Mouse (Mus musculus) forebrain, embryonic 12.5 days (tissue): ENCODE results near the gene Ndufs5. TPM values are rescaled to one million over a fixed set of nuclear protein-coding genes. Genes with fewer than 3 reads are reported as not detected.
A peak's percentile ranks its signal among the peaks of the same experiment; 100 is the strongest.

ENCODE experiments used
- ATAC-seq: fragments of 200-750 bp; cut with Nextera tagmentation; 2 replicates; pipeline ENCODE4 v1.8.0; 2017; ENCODE audit warnings: moderate TSS enrichment; ENCODE audit not compliant: low FRiP score
- H3K27ac ChIP-seq: fragments of 300-500 bp; sonication (generic); 2 replicates; pipeline ENCODE4 v1.5.1; 2016; ENCODE audit warnings: mild to moderate bottlenecking
- H3K27me3 ChIP-seq: fragments of 300-500 bp; sonication (generic); 2 replicates; pipeline ENCODE4 v1.6.1; 2016; ENCODE audit warnings: mild to moderate bottlenecking
- H3K36me3 ChIP-seq: fragments of 300-500 bp; sonication (generic); replicated peaks from 2 replicates; pipeline ENCODE4 v1.6.1; 2016; ENCODE audit warnings: mild to moderate bottlenecking
- H3K4me1 ChIP-seq: fragments of 300-500 bp; sonication (generic); 2 replicates; pipeline ENCODE4 v1.6.1; 2016
- H3K4me2 ChIP-seq: fragments of 300-500 bp; sonication (generic); 2 replicates; pipeline ENCODE4 v1.6.1; 2016; ENCODE audit warnings: mild to moderate bottlenecking, moderate library complexity
- H3K4me3 ChIP-seq: fragments of 300-500 bp; sonication (generic); replicated peaks from 2 replicates; pipeline ENCODE4 v1.5.1; 2016; ENCODE audit warnings: mild to moderate bottlenecking
- H3K9ac ChIP-seq: fragments of 300-500 bp; sonication (generic); 2 replicates; pipeline ENCODE4 v1.6.1; 2016; ENCODE audit warnings: mild to moderate bottlenecking
- H3K9me3 ChIP-seq: fragments of 300-500 bp; sonication (generic); 2 replicates; pipeline ENCODE4 v1.6.1; 2016
- WGBS: fragments of 180-500 bp; shearing (Covaris S2); methylation state at CpG from one replicate; pipeline ENCODE4 v1.1.7; 2016; 5-methylcytosine and 5-hydroxymethylcytosine counted together
- polyA plus RNA-seq: library from polyadenylated mRNA; unstranded; fragments of >200 nt; fragmentation: Nextera tagmentation; extraction: Ambion mirVana; gene quantifications from 2 replicates; pipeline ENCODE4 v1.2.1, GENCODE M21; 2016

Gene Ndufs5
- polyA plus RNA-seq, 1 experiment from 2014 or later, result 315 TPM

DNA sequence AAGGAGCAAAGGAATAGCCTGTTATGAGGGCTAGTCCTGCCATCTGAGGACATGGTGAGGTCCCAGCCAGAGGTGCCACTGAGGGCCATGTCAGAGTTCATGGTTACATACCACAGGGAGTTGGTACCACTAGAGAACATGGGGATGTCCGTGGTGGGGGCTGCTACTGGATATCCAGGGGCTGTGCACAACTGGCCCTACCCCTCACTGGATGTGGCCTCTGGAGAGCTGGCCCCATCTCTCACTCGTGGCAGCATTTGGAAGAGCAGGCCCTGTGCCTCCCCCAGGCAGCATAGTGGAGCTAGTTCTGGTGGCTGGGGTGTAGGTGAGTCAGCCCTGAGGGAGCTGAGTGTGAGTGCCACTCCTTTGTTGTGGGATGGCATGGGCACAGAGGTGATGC lies 14.9 kb upstream of the Ndufs5 start:
- Histone ChIP-seq H3K27me3 (no peaks in the 10 kb centered on the region), H3K9me3 (no peaks in the 10 kb centered on the region), H3K9ac (no peak overlapping the region), H3K36me3 (peaks cover 45% of the 10 kb centered on the region), H3K4me2 (no peak overlapping the region), H3K4me1 (no peaks in the 10 kb centered on the region), H3K4me3 (no peak overlapping the region), H3K27ac (no peak overlapping the region)
- no peak for ATAC-seq
- WGBS, result 89% methylated on average over 2 of the region's 2 CpGs

DNA sequence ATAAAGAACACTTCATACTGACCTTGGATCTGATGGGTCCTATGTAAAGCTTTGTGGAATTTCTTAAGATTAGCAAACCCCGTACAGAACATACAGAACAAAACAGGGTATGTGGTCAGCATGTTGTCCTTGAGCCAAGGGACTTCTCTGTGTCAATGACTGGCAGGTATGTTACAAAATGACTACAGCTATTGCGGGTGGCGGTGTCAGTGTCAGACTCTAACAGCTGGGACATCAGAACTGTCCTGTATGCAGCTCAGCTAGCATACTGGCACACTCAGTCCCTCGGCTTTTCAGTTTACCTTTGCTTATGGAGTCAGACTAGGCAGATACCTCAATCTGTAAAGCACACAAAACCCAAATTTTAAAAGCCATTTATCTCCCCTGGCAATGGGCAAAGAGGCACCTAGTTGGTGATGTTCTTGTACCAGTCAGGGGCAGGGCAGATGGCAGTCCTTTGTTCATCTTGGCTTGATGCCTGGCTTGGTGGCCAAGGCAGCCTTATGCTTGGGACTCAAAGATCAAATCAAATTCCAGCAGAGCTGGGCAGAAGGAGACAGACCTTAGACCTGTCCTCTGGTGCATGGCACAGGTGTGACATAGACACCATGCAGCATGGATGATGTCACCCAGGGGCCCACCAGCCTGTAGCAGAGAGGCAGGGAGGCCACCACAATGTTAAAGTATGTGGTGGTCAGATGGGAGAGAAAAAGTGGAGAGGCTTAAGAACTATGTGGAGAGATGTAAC lies 14.3 kb upstream of the Ndufs5 start:
- H3K9me3 ChIP-seq, result no peaks in the 10 kb centered on the region
- H3K4me1 ChIP-seq, result no peaks in the 10 kb centered on the region
- no peak overlapping the region for H3K4me3 ChIP-seq
- 97% methylated on average over 4 of the region's 4 CpGs for WGBS
- H3K4me2 ChIP-seq, result no peak overlapping the region
- H3K9ac ChIP-seq, result no peak overlapping the region
- ATAC-seq, result no peak
- no peak overlapping the region for H3K27ac ChIP-seq
- no peaks in the 10 kb centered on the region for H3K27me3 ChIP-seq
- peaks cover 42% of the 10 kb centered on the region for H3K36me3 ChIP-seq

DNA sequence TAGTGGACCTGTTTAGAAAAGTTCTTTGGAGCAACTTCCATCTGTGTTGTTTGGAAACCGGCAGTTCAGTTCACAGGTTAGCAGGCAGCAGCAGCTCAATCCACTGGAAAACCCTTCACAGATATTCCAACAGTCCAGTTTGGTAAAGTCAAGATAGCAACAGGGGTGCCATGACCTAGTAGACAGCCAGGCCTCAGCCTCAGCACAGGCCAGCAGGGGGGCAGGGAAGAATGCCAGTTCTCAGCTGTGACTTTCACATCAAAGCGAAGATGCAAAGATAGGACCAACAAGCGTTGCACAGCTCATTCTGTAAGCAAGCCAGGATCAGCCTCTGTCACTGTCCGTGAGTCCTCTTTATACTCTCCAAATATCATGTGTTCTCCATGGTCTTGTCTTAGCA lies 3.8 kb upstream of the Ndufs5 start:
- 85% methylated on average over 4 of the region's 4 CpGs for WGBS
- no peak overlapping the region for H3K9ac ChIP-seq
- H3K9me3 ChIP-seq, result no peaks in the 10 kb centered on the region
- no peak overlapping the region for H3K4me2 ChIP-seq
- no peaks in the 10 kb centered on the region for H3K36me3 ChIP-seq
- H3K27me3 ChIP-seq, result no peaks in the 10 kb centered on the region
- no peak overlapping the region for H3K4me3 ChIP-seq
- peaks cover 11% of the 10 kb centered on the region for H3K4me1 ChIP-seq
- H3K27ac ChIP-seq, result no peak overlapping the region
- no peak for ATAC-seq

DNA sequence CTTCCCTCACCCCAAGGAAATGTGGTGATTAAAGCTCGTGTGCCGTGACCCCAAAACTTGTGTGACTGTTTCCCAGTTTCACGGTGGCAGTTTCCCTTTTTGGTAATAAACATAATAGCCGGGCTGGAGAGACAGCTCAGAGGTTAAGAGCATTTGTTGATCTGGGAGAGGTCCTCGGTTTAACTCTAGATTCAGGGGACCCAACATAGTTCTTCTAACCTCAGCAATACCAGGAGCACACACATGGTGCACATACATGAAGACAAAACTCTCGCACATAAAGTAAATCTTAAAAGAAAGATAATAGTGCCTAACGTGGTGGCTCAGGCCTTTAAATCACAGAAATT lies 405 bp upstream of the Ndufs5 start:
- H3K27ac ChIP-seq, result peak overlapping the region; percentile 56; the same call in 1 of the 2 replicates
- peaks cover 17% of the 10 kb centered on the region for H3K36me3 ChIP-seq
- H3K4me2 ChIP-seq, result peak overlapping the region; percentile 65
- peak overlapping the region; percentile 76 for H3K4me3 ChIP-seq
- peaks cover 11% of the 10 kb centered on the region for H3K4me1 ChIP-seq
- WGBS, result 28% methylated on average over 7 of the region's 7 CpGs
- peak overlapping the region; percentile 75 for H3K9ac ChIP-seq
- H3K27me3 ChIP-seq, result no peaks in the 10 kb centered on the region
- H3K9me3 ChIP-seq, result no peaks in the 10 kb centered on the region
- peak; percentile 50 for ATAC-seq

DNA sequence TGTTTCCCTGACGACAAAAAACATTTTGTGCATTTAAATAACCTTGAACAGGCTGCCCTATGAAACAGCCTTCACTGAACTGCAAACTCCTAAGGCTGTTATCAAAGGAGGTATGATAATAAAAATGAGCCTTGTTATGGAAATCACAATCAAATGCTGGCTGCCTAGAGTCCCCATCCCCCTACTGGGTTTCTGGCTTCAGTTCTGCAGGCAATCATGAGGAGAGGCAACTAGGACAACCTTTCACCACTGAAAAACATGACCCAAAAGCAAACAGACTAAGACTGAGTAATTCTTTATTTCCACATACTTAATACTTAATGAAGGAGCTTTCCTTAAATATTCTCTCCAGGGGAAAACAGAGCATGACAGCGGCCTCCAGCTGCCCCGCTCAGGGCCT lies 5.6 kb downstream of the Ndufs5 start:
- Histone ChIP-seq H3K9me3 (no peaks in the 10 kb centered on the region), H3K9ac (no peak overlapping the region), H3K4me1 (peaks cover 4% of the 10 kb centered on the region), H3K27me3 (no peaks in the 10 kb centered on the region), H3K27ac (no peak overlapping the region), H3K4me2 (no peak overlapping the region), H3K36me3 (peaks cover 24% of the 10 kb centered on the region), H3K4me3 (no peak overlapping the region)
- 98% methylated on average over 3 of the region's 3 CpGs for WGBS
- ATAC-seq, result no peak

DNA sequence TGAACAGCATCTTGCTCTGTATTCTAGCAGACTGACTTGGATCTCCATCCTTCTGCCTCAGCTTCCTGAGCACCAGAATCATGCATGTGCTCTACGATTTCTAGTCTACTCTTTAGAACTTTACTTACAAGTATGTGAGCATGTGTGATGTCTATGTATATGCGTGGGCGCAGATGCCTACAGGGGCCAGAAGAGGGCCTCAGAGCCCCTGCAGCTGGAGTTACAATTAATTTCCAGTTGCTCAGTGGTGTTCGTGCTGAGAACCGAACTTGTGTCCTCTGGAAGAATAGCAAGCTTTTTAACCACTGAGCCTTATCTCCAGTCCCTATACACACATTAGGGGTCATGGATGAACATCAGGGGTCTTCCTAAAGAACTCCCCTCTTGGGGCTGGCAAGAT lies 10.7 kb downstream of the Ndufs5 start:
- H3K27me3 ChIP-seq, result no peaks in the 10 kb centered on the region
- no peaks in the 10 kb centered on the region for H3K4me1 ChIP-seq
- WGBS, result 95% methylated on average over 5 of the region's 5 CpGs
- no peak overlapping the region for H3K4me3 ChIP-seq
- H3K36me3 ChIP-seq, result peaks cover 5% of the 10 kb centered on the region
- H3K9me3 ChIP-seq, result no peaks in the 10 kb centered on the region
- H3K27ac ChIP-seq, result no peak overlapping the region
- H3K4me2 ChIP-seq, result no peak overlapping the region
- no peak for ATAC-seq
- H3K9ac ChIP-seq, result no peak overlapping the region

DNA sequence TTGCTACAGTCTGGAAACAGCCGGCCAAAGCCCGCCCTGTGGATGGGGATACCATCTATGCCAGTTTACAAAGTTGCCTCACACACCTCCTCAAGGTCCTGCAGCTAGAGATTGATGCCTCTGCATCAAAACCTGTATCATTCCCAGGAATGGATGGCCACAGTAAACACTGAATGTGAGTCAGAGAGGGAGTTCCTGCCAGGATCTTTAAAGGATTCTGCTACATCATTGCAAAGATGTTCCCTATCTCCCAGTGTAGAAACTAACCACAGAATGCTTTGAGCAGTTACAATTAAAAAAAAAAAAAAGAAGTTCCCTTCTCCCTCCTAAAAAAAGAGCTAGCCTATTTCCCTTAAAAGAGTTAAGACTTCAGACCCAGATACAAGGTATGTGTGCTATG lies 12.7 kb downstream of the Ndufs5 start:
- no peak overlapping the region for H3K9ac ChIP-seq
- no peaks in the 10 kb centered on the region for H3K4me1 ChIP-seq
- no peak overlapping the region for H3K27ac ChIP-seq
- H3K4me3 ChIP-seq, result no peak overlapping the region
- H3K9me3 ChIP-seq, result no peaks in the 10 kb centered on the region
- no peak overlapping the region for H3K4me2 ChIP-seq
- 85% methylated on average over 2 of the region's 2 CpGs for WGBS
- no peaks in the 10 kb centered on the region for H3K36me3 ChIP-seq
- ATAC-seq, result no peak
- no peaks in the 10 kb centered on the region for H3K27me3 ChIP-seq

DNA sequence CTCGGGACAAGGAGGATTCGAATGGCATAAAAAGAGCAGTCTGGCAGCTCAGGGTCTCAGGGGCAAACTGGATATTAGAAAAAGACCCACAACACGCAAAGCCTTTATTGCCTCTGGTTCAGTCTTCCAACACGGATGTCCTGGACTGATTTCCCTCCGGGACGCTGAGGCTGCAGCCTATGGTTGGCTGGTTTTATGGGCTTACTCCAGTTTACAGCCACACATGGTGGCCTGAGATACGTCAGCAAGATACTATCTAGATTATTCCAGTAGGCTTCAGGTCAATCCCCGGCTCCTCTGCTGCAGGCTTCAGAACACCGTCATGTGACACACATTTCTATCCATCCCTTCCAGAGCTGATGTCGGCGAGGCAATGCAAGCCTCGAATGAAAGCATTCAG lies 24.6 kb downstream of the Ndufs5 start:
- Histone ChIP-seq H3K9ac (no peak overlapping the region), H3K27me3 (no peaks in the 10 kb centered on the region), H3K9me3 (no peaks in the 10 kb centered on the region), H3K4me3 (no peak overlapping the region), H3K27ac (no peak overlapping the region), H3K36me3 (no peaks in the 10 kb centered on the region), H3K4me1 (no peaks in the 10 kb centered on the region), H3K4me2 (no peak overlapping the region)
- ATAC-seq, result no peak
- WGBS, result 90% methylated on average over 12 of the region's 12 CpGs

DNA sequence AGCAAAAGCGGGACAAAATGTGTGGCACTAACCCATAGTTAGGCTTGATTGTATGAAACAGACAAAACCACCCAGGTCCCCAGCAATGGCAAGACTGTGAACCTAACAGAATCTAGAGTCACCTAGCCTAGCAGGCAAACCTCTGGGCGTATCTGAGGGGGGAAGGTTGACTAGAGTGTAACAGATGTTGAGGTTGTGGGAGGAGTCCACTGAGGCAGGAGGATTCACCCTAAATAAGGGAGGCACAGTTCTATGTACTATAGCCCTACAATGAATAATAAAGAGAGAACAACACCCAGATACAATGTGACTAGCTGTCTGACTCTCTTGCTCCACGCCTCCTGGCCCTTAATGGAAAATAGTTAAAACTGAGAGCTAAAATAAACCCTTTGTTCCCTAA lies 25.9 kb downstream of the Ndufs5 start:
- Histone ChIP-seq H3K4me2 (no peak overlapping the region), H3K4me3 (no peak overlapping the region), H3K27ac (no peak overlapping the region), H3K4me1 (no peaks in the 10 kb centered on the region), H3K36me3 (no peaks in the 10 kb centered on the region), H3K9ac (no peak overlapping the region), H3K9me3 (no peaks in the 10 kb centered on the region), H3K27me3 (no peaks in the 10 kb centered on the region)
- ATAC-seq, result no peak
- WGBS, result 80% methylated on average over 3 of the region's 3 CpGs

DNA sequence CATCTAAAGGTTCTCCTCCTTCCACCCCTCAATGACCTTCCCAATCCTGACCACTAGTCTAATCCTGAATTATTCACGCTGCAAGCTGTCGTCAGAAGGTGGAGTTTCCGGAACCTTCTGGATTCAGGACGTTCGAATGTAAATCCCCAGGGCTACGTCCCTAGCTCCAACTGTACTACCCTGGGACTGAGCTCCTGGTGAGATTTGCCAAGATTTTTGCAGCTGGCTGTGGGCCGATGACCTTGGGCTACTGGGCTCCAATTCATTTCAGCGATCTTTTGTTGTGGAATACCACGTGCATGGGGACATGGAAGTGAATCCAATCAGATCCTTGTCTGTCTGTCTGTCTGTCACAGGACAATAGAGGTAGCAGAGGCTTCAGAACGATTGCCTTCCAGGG lies 27.7 kb downstream of the Ndufs5 start:
- Histone ChIP-seq H3K4me3 (no peak overlapping the region), H3K27me3 (peaks cover 7% of the 10 kb centered on the region), H3K9me3 (no peaks in the 10 kb centered on the region), H3K27ac (no peak overlapping the region), H3K4me1 (peaks cover 12% of the 10 kb centered on the region), H3K36me3 (no peaks in the 10 kb centered on the region), H3K9ac (no peak overlapping the region), H3K4me2 (no peak overlapping the region)
- ATAC-seq, result no peak
- 87% methylated on average over 10 of the region's 10 CpGs for WGBS

DNA sequence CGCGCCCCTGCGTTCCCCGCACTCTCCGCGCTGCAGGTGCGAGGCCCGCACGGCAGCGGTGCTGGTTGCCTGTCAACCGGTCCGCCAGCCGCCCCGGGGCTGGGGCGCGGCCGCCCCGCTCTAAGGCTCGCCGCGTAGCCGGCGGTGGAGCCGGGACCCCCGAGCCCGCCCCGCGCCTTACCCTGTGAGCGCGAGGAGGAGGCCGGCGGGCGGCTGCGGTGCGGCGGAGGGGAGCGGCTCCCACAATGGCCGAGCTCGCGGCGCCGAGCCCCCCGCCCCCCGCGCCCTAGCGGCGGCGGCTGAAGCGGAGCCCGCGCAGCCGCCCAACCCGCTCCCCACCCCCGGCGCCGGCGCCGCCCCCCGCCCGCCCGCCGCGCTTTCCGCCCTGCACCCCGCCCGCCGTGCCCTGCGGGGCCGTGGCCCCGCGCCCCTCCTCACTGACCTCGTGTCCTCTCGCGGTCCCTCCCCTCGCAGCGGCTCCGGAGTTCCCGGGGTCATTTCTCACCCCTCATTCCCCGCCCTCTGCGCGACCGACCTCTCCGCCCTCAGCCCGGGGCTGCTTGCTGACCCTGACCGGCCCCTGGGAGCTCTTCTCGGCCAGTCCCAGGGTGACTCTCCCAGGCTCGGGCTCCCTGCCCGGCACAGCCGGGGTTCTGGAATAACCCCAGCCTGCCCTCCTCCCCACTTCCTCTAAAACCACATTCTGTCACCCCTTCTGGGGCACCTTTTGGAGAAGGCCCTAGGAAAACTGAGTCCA lies 30.8 kb downstream of the Ndufs5 start:
- Histone ChIP-seq H3K4me1 (peaks cover 17% of the 10 kb centered on the region), H3K9ac (peak overlapping the region; percentile 90), H3K4me3 (peak overlapping the region; percentile 83), H3K36me3 (peaks cover 4% of the 10 kb centered on the region; the same call in 1 of the 2 replicates), H3K4me2 (peak overlapping the region; percentile 99), H3K27ac (peak overlapping the region; percentile 82), H3K27me3 (peaks cover 11% of the 10 kb centered on the region), H3K9me3 (no peaks in the 10 kb centered on the region)
- ATAC-seq, result peak; percentile 70
- under 1% methylated on average over 68 of the region's 89 CpGs for WGBS

DNA sequence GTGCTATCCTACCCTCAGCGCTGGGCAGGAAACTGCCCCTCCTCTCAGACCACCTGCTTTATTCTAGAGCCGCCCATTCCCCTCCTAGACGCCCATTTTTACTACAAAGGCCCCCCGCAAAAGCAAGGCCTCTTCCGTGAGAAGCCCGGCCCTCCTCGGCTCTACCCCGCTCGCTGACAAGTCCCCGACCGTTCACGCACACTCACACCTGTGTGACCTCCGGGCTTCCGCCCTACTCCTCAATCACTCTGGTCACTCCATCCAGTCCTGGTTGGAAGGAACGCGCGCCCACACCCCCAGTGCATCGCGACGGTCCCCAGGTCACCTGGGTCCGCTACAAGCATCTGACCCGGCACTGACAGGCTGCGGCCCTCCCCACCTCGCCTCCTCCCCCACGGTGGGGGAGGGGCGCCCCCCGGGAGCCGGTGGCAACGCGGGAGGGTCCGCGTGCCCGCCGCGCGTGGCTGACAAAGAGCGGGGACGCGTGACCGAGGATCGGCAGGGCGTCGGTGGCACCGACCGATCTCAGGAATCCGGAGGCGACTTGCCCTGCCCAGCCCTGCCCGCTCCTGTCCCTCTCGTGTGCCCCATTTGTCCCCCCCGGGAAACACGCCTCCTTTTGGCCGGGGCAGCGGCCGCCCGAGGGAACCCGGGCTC lies 31.5 kb downstream of the Ndufs5 start:
- peaks cover 11% of the 10 kb centered on the region for H3K27me3 ChIP-seq
- peak; percentile 68 for ATAC-seq
- H3K4me2 ChIP-seq, result peak overlapping the region; percentile 99
- H3K36me3 ChIP-seq, result peaks cover 4% of the 10 kb centered on the region; the same call in 1 of the 2 replicates
- peaks cover 17% of the 10 kb centered on the region for H3K4me1 ChIP-seq
- H3K9ac ChIP-seq, result peak overlapping the region; percentile 90
- under 1% methylated on average over 55 of the region's 56 CpGs for WGBS
- peak overlapping the region; percentile 82 for H3K27ac ChIP-seq
- peak overlapping the region; percentile 83 for H3K4me3 ChIP-seq
- H3K9me3 ChIP-seq, result no peaks in the 10 kb centered on the region
